Mouse (Mus musculus): ENCODE measurements around the gene Vps33b. TPM values are rescaled to one million over a fixed set of nuclear protein-coding genes. Genes with fewer than 3 reads are reported as not detected.
A peak's percentile ranks its signal among the peaks of the same experiment; 100 is the strongest.
"Not testable (repeated sequence)": the region's sequence is repeated elsewhere in the genome, so short reads cannot be mapped to it uniquely, and the experiment has no call there.

Gene Vps33b
- polyA plus RNA-seq, 1 experiment: 5.0 TPM

DNA sequence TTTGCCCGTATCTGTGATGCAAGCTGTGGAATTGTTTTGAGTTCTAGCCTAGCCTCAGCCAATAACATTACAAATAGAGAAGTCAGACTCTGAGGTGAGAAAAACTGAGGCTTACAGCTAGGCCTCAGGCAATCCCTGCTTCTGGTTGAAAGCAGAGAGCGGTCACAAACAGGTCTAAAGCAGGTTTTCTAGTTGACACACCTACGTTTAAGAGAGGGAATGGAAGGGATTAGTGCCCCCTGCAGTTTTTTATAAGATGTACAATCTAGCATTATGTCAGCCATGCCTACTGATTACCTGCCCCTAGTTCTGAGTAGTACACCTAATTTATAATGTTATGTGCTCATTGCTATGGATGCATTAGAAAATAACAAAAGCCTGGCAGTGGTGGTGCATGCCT lies 38.3 kb downstream of the Vps33b start:
- TF ChIP-seq FLI1 (IDR thresholded peaks at IDR 0.05; ENCODE audit: low read length) (no peak), GATA1 (IDR thresholded peaks at IDR 0.05; ENCODE audit: borderline replicate concordance, low read length) (no peak)
- no peaks in the 10 kb centered on the region for H3K9me3 ChIP-seq
- H3K4me3 ChIP-seq (replicated peaks): no peak overlapping the region
- H3K4me1 ChIP-seq: no peaks in the 10 kb centered on the region
- no peaks in the 10 kb centered on the region for H3K27me3 ChIP-seq (replicated peaks)
- peaks cover 97% of the 10 kb centered on the region for H3K36me3 ChIP-seq (replicated peaks; ENCODE audit: low read length)

DNA sequence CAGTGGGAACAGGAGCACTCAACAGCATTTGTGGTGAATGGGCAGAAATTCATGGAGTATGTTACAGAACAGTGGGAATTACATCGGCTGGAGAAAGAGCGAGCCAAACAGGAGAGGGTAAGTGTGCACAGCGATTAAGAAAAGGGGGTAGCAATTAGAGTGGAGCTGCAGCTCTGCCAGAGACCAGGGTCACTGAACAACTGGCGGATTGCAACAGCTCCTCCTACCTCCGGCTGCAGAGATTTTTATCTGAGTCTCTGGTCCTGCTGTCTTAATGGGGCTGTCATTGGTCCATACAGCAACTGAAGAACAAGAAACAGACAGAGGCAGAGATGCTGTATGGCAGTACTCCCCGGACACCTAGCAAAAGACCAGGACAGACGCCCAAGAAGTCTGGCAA lies 41.3 kb downstream of the Vps33b start:
- no peak overlapping the region for H3K4me3 ChIP-seq (replicated peaks)
- H3K4me1 ChIP-seq: peaks cover 4% of the 10 kb centered on the region; the same call in 1 of the 2 replicates
- no peaks in the 10 kb centered on the region for H3K9me3 ChIP-seq
- H3K36me3 ChIP-seq (replicated peaks; ENCODE audit: low read length): peaks cover 97% of the 10 kb centered on the region
- TF ChIP-seq GATA1 (IDR thresholded peaks at IDR 0.05; ENCODE audit: borderline replicate concordance, low read length): no peak
- no peak for TF ChIP-seq FLI1 (IDR thresholded peaks at IDR 0.05; ENCODE audit: low read length)
- no peaks in the 10 kb centered on the region for H3K27me3 ChIP-seq (replicated peaks)

DNA sequence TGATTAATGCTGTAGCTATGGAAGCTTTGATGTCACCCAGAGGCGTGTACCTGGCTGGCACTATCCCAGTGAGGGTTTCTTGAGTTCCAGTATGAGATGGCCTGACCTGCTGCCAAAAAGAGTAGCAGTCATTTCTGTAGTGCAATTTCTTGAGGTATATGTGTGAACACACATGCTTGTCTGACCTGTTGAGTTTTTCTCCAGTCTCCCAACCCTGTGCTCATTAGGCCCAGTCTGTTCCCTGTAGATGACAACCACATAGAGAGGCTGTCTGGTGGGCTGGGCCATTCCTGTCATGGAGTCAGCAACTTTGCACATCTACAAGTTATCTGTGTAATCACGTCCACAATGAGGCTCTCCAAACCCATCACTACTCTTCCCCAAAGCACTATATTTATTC lies 46.3 kb downstream of the Vps33b start:
- TF ChIP-seq GATA1 (IDR thresholded peaks at IDR 0.05; ENCODE audit: borderline replicate concordance, low read length) (no peak), FLI1 (IDR thresholded peaks at IDR 0.05; ENCODE audit: low read length) (no peak)
- peaks cover 92% of the 10 kb centered on the region for H3K36me3 ChIP-seq (replicated peaks; ENCODE audit: low read length)
- H3K9me3 ChIP-seq: no peaks in the 10 kb centered on the region
- H3K27me3 ChIP-seq (replicated peaks): no peaks in the 10 kb centered on the region
- H3K4me1 ChIP-seq: peaks cover 12% of the 10 kb centered on the region
- no peak overlapping the region for H3K4me3 ChIP-seq (replicated peaks)

DNA sequence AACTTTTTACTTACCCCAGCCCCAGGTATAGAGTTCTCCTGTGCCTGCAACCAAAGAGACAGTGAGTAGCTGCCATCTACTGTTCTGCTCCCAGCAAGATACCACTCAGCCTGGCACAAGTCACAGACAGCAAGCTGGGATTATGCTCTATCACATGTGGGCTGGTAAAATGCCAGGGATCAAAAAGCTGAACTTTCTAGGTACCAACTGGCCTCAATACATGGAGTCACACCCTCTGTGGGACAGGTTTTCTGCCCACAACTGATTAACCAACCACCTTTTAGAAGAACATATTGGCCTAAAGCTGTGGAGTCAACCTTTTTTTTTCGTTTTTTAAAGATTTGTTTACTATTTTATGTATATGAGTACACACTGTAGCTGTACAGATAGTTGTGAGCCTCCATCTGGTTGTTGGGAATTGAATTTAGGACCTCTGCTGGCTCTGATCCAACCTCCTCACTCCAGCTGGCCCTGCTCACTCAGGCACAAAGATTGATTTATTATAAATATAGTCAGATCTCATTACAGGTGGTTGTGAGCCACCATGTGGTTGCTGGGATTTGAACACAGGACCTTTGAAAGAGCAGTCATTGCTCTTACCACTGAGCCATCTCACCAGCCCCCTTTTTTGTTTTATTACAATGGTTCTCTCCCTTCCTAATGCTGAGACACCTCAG lies 48.1 kb downstream of the Vps33b start:
- Histone ChIP-seq H3K36me3 (replicated peaks; ENCODE audit: low read length) (peaks cover 78% of the 10 kb centered on the region), H3K4me3 (replicated peaks) (no peak overlapping the region), H3K27me3 (replicated peaks) (no peaks in the 10 kb centered on the region), H3K4me1 (peaks cover 19% of the 10 kb centered on the region), H3K9me3 (no peaks in the 10 kb centered on the region)
- TF ChIP-seq FLI1 (IDR thresholded peaks at IDR 0.05; ENCODE audit: low read length) (no peak), GATA1 (IDR thresholded peaks at IDR 0.05; ENCODE audit: borderline replicate concordance, low read length) (no peak)

DNA sequence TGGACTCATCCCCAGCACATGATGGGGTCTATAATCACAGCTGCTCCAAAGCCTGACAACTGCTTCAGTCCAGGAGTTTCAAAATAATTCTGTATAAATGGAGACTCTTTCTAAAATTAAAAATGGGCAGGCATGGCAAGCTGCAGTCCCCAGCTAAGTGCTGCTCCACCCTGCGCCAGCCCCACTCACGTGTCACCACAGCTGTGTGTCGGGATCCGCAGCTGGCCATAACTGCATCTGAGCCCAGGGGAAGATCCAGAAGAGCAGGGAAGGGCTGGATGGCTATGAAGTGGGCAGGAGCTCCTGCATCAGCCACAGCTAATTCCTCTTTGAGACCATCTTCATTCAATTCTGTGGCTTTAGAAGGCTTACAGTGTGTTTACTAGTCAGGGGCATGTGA lies 49.2 kb downstream of the Vps33b start:
- H3K9me3 ChIP-seq: no peaks in the 10 kb centered on the region
- peaks cover 67% of the 10 kb centered on the region for H3K36me3 ChIP-seq (replicated peaks; ENCODE audit: low read length)
- no peaks in the 10 kb centered on the region for H3K27me3 ChIP-seq (replicated peaks)
- H3K4me3 ChIP-seq (replicated peaks): no peak overlapping the region
- H3K4me1 ChIP-seq: peaks cover 29% of the 10 kb centered on the region
- TF ChIP-seq GATA1 (IDR thresholded peaks at IDR 0.05; ENCODE audit: borderline replicate concordance, low read length) (no peak), FLI1 (IDR thresholded peaks at IDR 0.05; ENCODE audit: low read length) (no peak)

DNA sequence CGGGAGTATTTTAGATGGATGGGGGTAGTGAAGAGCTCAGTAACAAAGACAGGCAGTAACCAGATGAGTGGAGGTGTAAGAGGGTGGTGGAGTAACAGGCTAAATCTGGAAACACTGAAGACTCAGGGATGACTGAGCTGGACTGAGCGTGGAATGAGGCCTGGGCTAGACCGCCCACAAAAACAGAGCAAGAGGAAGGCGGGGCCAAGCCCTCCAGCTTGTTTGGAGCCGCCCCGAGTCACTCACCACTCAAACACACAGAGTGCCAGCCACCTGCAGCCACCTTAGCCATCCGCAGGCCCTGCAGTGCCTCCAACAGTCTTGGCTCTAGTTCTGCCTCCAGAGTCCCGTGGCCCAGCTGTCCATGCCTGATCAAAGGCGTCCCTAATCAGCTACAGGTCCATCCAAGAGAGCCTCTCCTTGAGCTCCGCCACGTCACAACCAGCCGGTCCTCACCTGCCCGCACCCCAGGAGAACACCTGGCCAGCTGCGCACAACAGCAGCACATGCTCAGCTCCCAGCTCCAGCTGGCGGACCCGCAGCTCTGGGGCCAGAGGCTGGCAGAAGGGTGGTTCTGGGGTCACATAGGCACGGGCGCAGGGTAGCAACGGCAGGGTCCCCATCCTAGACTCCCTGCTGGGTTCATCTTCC lies 50.5 kb downstream of the Vps33b start:
- H3K27me3 ChIP-seq (replicated peaks): no peaks in the 10 kb centered on the region
- peaks cover 27% of the 10 kb centered on the region for H3K4me1 ChIP-seq
- TF ChIP-seq GATA1 (IDR thresholded peaks at IDR 0.05; ENCODE audit: borderline replicate concordance, low read length) (no peak), FLI1 (IDR thresholded peaks at IDR 0.05; ENCODE audit: low read length) (no peak)
- H3K4me3 ChIP-seq (replicated peaks): no peak overlapping the region
- peaks cover 56% of the 10 kb centered on the region for H3K36me3 ChIP-seq (replicated peaks; ENCODE audit: low read length)
- H3K9me3 ChIP-seq: no peaks in the 10 kb centered on the region

DNA sequence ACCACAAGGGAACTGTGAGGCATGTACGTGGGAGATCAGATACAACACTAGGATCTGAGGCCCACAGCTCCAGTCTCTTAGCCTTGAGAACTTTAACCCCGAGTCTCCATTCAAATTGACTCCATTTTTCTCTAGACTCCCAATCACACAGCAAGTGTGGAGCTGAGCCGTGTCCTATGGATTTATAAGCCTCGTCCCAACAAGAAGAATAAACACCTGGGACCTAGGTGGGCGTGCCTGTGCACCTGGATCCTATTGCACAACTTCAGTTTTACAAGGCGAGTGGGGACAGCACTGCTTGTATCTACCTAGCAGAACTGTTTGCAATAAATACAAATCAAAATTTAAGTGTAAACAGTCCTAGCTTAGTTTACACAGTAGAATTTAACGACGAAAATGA lies 53.9 kb downstream of the Vps33b start:
- Histone ChIP-seq H3K27me3 (replicated peaks) (no peaks in the 10 kb centered on the region), H3K9me3 (no peaks in the 10 kb centered on the region), H3K4me3 (replicated peaks) (peak overlapping the region; percentile 98), H3K36me3 (replicated peaks; ENCODE audit: low read length) (peaks cover 63% of the 10 kb centered on the region), H3K4me1 (peaks cover 56% of the 10 kb centered on the region)
- no peak for TF ChIP-seq GATA1 (IDR thresholded peaks at IDR 0.05; ENCODE audit: borderline replicate concordance, low read length)
- no peak for TF ChIP-seq FLI1 (IDR thresholded peaks at IDR 0.05; ENCODE audit: low read length)

DNA sequence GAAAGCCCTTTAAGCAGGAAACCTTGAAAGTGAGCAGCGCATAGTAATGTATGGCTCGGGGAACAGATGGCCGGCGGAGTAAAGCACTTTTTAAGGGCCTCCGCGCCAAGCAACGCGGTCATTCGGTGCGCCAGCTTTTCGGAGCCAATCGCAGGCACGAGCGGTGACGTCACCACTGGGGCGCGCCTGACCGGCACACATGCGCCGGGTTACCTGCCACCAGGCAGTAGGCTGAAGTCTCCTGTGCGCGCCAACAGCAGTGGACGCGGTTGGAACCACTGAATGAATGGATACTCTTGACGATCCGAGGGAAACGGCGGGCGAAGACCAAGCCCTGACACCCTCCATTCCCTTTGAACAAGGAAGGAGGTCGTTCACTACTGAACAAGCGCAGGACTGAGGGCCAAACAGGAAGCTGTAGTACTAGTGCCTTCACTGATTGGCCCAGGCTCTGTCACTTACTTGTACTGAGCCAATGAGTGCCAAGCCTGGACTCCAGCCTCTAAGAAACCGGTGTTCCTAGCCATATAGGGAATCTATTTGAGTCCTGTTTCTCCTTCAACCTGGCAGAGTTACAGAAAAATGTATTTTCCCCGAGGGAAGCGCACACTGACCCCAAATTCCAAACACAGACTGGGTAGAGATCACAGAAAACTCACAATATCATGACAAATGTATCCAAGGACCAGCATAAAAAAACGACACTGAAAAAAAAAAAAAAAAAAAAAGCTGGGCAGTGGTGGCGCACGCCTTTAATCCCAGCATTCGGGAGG lies 54.8 kb downstream of the Vps33b start, which contains the start of gene Rccd1:
Gene Rccd1 (minus strand): TSS at position 412 of the 773 bp plus-strand sequence.
- Histone ChIP-seq H3K4me1 (peaks cover 52% of the 10 kb centered on the region), H3K9me3 (no peaks in the 10 kb centered on the region), H3K27me3 (replicated peaks) (no peaks in the 10 kb centered on the region), H3K36me3 (replicated peaks; ENCODE audit: low read length) (peaks cover 64% of the 10 kb centered on the region), H3K4me3 (replicated peaks) (peak within 1 kb of the TSS; percentile 98)
- TF ChIP-seq FLI1 (IDR thresholded peaks at IDR 0.05; ENCODE audit: low read length) (no peak), GATA1 (IDR thresholded peaks at IDR 0.05; ENCODE audit: borderline replicate concordance, low read length) (no peak)

DNA sequence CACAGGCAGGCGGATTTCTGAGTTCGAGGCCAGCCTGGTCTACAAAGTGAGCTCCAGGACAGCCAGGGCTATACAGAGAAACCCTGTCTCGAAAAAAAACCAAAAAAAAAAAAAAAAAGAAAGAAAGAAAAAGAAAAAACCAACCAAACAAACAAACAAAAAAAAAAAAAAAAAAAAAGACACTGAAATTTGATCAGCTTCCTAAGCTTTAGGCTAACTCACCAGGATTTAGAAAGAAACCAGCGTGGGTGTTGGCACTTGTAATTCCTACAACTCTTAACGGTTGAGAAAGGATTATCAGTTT lies 55.3 kb downstream of the Vps33b start:
- Histone ChIP-seq H3K4me1 (peaks cover 52% of the 10 kb centered on the region), H3K36me3 (replicated peaks; ENCODE audit: low read length) (peaks cover 64% of the 10 kb centered on the region)
- not testable (repeated sequence) for H3K27me3 ChIP-seq (replicated peaks); H3K9me3 ChIP-seq; H3K4me3 ChIP-seq (replicated peaks)

DNA sequence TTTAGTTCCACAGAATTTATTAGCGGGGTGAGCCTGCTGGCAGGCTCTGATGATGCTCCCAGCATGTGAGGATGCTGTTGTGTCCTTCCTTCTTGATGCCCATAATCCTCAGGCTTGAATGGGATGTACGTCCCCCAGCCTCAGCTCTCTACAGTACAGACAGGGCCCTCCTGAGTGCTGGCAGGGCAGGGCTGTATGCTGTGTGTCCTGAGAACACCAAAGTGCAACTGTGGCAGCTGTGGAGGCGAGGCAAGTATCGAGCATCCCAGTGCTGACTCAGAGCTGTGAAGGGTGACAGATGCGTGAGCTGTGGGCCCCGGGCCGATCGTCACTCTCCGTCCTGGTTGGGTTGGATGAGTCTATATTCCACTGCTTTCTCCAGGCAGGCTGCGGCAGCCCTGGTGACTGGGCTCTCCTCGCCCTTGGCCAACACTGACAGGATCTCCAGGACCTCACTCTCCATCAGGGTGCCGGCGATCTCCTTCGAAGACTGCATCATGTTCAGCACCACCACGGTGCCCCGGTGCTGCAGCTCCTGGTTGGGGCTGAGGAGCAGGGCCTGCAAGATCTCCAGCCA lies 55.9 kb downstream of the Vps33b start:
- peak overlapping the region; percentile 56 for H3K4me3 ChIP-seq (replicated peaks)
- no peaks in the 10 kb centered on the region for H3K27me3 ChIP-seq (replicated peaks)
- H3K9me3 ChIP-seq: no peaks in the 10 kb centered on the region
- TF ChIP-seq GATA1 (IDR thresholded peaks at IDR 0.05; ENCODE audit: borderline replicate concordance, low read length) (no peak), FLI1 (IDR thresholded peaks at IDR 0.05; ENCODE audit: low read length) (no peak)
- H3K4me1 ChIP-seq: peaks cover 47% of the 10 kb centered on the region
- peaks cover 64% of the 10 kb centered on the region for H3K36me3 ChIP-seq (replicated peaks; ENCODE audit: low read length)

Measured in megakaryocyte, embryonic 14.5 days (primary cell).